Mouse (Mus musculus) limb, embryonic 13.5 days (tissue): ENCODE results near the gene Pde1b. TPM values are rescaled to one million over a fixed set of nuclear protein-coding genes. Genes with fewer than 3 reads are reported as not detected.

Experiments used
- polyA plus RNA-seq: library from polyadenylated mRNA; unstranded; fragments of >200 nt; fragmentation: Nextera tagmentation; extraction: Ambion mirVana; gene quantifications from 2 replicates; pipeline ENCODE4 v1.2.1, GENCODE M21; 2015

Pde1b gene
- polyA plus RNA-seq, 1 experiment from 2014 or later = 4.8 TPM

Other genes starting within 250 kb of the Pde1b start
- 2.8 and 3.8 TPM in 2 replicates for gene Nfe2, start 244.6 kb upstream of the Pde1b start, polyA plus RNA-seq
- 283 TPM in 2 replicates for gene Copz1, start 230.3 kb upstream of the Pde1b start, polyA plus RNA-seq
- 0.34 and 0.41 TPM in 2 replicates for gene Gpr84, start 192.4 kb upstream of the Pde1b start, polyA plus RNA-seq
- 11.7 and 13.1 TPM in 2 replicates for gene Zfp385a, start 162.9 kb upstream of the Pde1b start, polyA plus RNA-seq
- gene Itga5, start 136.3 kb upstream of the Pde1b start, polyA plus RNA-seq = 55.2 and 55.3 TPM in 2 replicates
- not detected in 2 replicates for gene Gtsf1, start 72.6 kb upstream of the Pde1b start, polyA plus RNA-seq
- not detected in 2 replicates for gene Gtsf2, start 54.6 kb upstream of the Pde1b start, polyA plus RNA-seq
- 2.2 and 2.3 TPM in 2 replicates for gene Nckap1l, start 49.2 kb upstream of the Pde1b start, polyA plus RNA-seq
- 7.6 and 8.7 TPM in 2 replicates for gene Ppp1r1a, start 35.0 kb downstream of the Pde1b start, polyA plus RNA-seq
- not detected in 2 replicates for gene Glycam1, start 62.0 kb downstream of the Pde1b start, polyA plus RNA-seq